Mouse (Mus musculus) neural tube, embryonic 15.5 days (tissue): ENCODE measurements around the gene Mdn1. TPM values are rescaled to one million over a fixed set of nuclear protein-coding genes. Genes with fewer than 3 reads are reported as not detected.

Experiments used
- ATAC-seq: fragments of 200-750 bp; cut with Nextera tagmentation; 2 replicates; pipeline ENCODE4 v1.8.0; 2017; ENCODE audit warnings: mild to moderate bottlenecking, moderate TSS enrichment, moderate library complexity; ENCODE audit not compliant: low FRiP score
- H3K27ac ChIP-seq: fragments of 300-500 bp; sonication (generic); replicated peaks from 2 replicates; pipeline ENCODE4 v1.5.1; 2015; ENCODE audit warnings: mild to moderate bottlenecking, inconsistent platforms
- H3K27me3 ChIP-seq: fragments of 300-500 bp; sonication (generic); replicated peaks from 2 replicates; pipeline ENCODE4 v1.6.1; 2015; ENCODE audit warnings: inconsistent platforms
- H3K36me3 ChIP-seq: fragments of 300-500 bp; sonication (generic); 2 replicates; pipeline ENCODE4 v1.6.1; 2015; ENCODE audit warnings: inconsistent platforms
- H3K4me1 ChIP-seq: fragments of 300-500 bp; sonication (generic); 2 replicates; pipeline ENCODE4 v1.6.1; 2015; ENCODE audit warnings: inconsistent platforms
- H3K4me2 ChIP-seq: fragments of 300-500 bp; sonication (generic); 2 replicates; pipeline ENCODE4 v1.6.1; 2015; ENCODE audit warnings: inconsistent platforms, mild to moderate bottlenecking, moderate library complexity
- H3K4me3 ChIP-seq: fragments of 300-500 bp; sonication (generic); replicated peaks from 2 replicates; pipeline ENCODE4 v1.5.1; 2015; ENCODE audit warnings: mild to moderate bottlenecking, inconsistent platforms
- H3K9ac ChIP-seq: fragments of 300-500 bp; sonication (generic); replicated peaks from 2 replicates; pipeline ENCODE4 v1.6.1; 2015; ENCODE audit warnings: mild to moderate bottlenecking, inconsistent platforms
- H3K9me3 ChIP-seq: fragments of 300-500 bp; sonication (generic); replicated peaks from 2 replicates; pipeline ENCODE4 v1.6.1; 2016; ENCODE audit warnings: inconsistent platforms
- WGBS: fragments of 180-500 bp; shearing (Covaris S2); methylation state at CpG from one replicate; pipeline ENCODE4 v1.1.7; 2015; ENCODE audit warnings: mixed read lengths; 5-methylcytosine and 5-hydroxymethylcytosine counted together
- polyA plus RNA-seq: library from polyadenylated mRNA; unstranded; fragments of >200 nt; fragmentation: Nextera tagmentation; extraction: Ambion mirVana; gene quantifications from 2 replicates; pipeline ENCODE4 v1.2.1, GENCODE M21; 2015

Mdn1 gene
- polyA plus RNA-seq, 1 experiment from 2014 or later: 18.3 TPM

GRCm38 (mm10) chr4:32798976-32799375 lies 142.1 kb downstream of the Mdn1 start:
- Histone ChIP-seq H3K4me2 (no peak overlapping the region), H3K27ac (no peak overlapping the region), H3K9me3 (no peaks in the 10 kb centered on the region), H3K9ac (no peak overlapping the region), H3K27me3 (no peaks in the 10 kb centered on the region), H3K4me3 (no peak overlapping the region), H3K36me3 (no peaks in the 10 kb centered on the region), H3K4me1 (peaks cover 12% of the 10 kb centered on the region)
- ATAC-seq: no peak
- 91% methylated on average over 4 of the region's 4 CpGs for WGBS

- H3K27ac ChIP-seq: peak within 1 kb of the TSS; percentile 98
- H3K9me3 ChIP-seq: no peaks in the 10 kb centered on the region
- H3K36me3 ChIP-seq: no peaks in the 10 kb centered on the region
- H3K4me3 ChIP-seq: peak within 1 kb of the TSS; percentile 67
- WGBS: under 1% methylated on average over 53 of the region's 53 CpGs
- ATAC-seq: peak; percentile 96
- H3K4me1 ChIP-seq: peaks cover 12% of the 10 kb centered on the region
- H3K9ac ChIP-seq: peak within 1 kb of the TSS; percentile 74
- H3K4me2 ChIP-seq: peak within 1 kb of the TSS; percentile 73
- H3K27me3 ChIP-seq: no peaks in the 10 kb centered on the region
Measured at GRCm38 (mm10) chr4:32799966-32800576, 143.2 kb downstream of the Mdn1 start, which contains the start of gene Lyrm2. Lyrm2 (plus strand) TSS chr4:32800253.

- ATAC-seq: peak; percentile 37
- H3K4me3 ChIP-seq: peak overlapping the region; percentile 67
- 8% methylated on average over 9 of the region's 9 CpGs for WGBS
- H3K27ac ChIP-seq: peak overlapping the region; percentile 98
- H3K36me3 ChIP-seq: peaks cover 2% of the 10 kb centered on the region; the same call in 1 of the 2 replicates
- H3K9ac ChIP-seq: peak overlapping the region; percentile 74
- no peaks in the 10 kb centered on the region for H3K27me3 ChIP-seq
- H3K9me3 ChIP-seq: no peaks in the 10 kb centered on the region
- H3K4me2 ChIP-seq: peak overlapping the region; percentile 73
- peaks cover 12% of the 10 kb centered on the region for H3K4me1 ChIP-seq
Measured at GRCm38 (mm10) chr4:32800577-32801170, 143.8 kb downstream of the Mdn1 start.

GRCm38 (mm10) chr4:32817478-32817877 lies 160.6 kb downstream of the Mdn1 start:
- WGBS: 75% methylated on average over 5 of the region's 5 CpGs
- Histone ChIP-seq H3K9ac (no peak overlapping the region), H3K4me2 (no peak overlapping the region), H3K4me3 (no peak overlapping the region), H3K36me3 (peaks cover 10% of the 10 kb centered on the region; the same call in 1 of the 2 replicates), H3K27ac (no peak overlapping the region), H3K9me3 (no peaks in the 10 kb centered on the region), H3K4me1 (no peaks in the 10 kb centered on the region), H3K27me3 (no peaks in the 10 kb centered on the region)
- ATAC-seq: no peak

- WGBS: 97% methylated on average over 3 of the region's 3 CpGs
Measured at GRCm38 (mm10) chr4:32820676-32821075, 163.8 kb downstream of the Mdn1 start.

GRCm38 (mm10) chr4:32824254-32824653 lies 167.3 kb downstream of the Mdn1 start:
- H3K9ac ChIP-seq: no peak overlapping the region
- H3K4me1 ChIP-seq: peaks cover 11% of the 10 kb centered on the region
- ATAC-seq: no peak
- H3K27ac ChIP-seq: no peak overlapping the region
- H3K9me3 ChIP-seq: no peaks in the 10 kb centered on the region
- WGBS: 61% methylated on average over 8 of the region's 8 CpGs
- no peaks in the 10 kb centered on the region for H3K27me3 ChIP-seq
- no peak overlapping the region for H3K4me2 ChIP-seq
- peaks cover under 1% of the 10 kb centered on the region; the same call in 1 of the 2 replicates for H3K36me3 ChIP-seq
- no peak overlapping the region for H3K4me3 ChIP-seq

More at GRCm38 (mm10) chr4:32820676-32821075, 163.8 kb downstream of the Mdn1 start:
- Histone ChIP-seq H3K27me3 (no peaks in the 10 kb centered on the region), H3K36me3 (peaks cover 4% of the 10 kb centered on the region; the same call in 1 of the 2 replicates), H3K9me3 (no peaks in the 10 kb centered on the region), H3K9ac (no peak overlapping the region), H3K4me1 (no peaks in the 10 kb centered on the region), H3K4me2 (no peak overlapping the region), H3K27ac (no peak overlapping the region), H3K4me3 (no peak overlapping the region)
- no peak for ATAC-seq

Other genes starting within 250 kb of the Mdn1 start
- gene Gja10, start 54.4 kb upstream of the Mdn1 start, polyA plus RNA-seq: not detected in 2 replicates
- gene Casp8ap2, start 41.7 kb upstream of the Mdn1 start, polyA plus RNA-seq: 38.9 and 45.2 TPM in 2 replicates
- gene Lyrm2, start 143.1 kb downstream of the Mdn1 start, polyA plus RNA-seq: 106 and 120 TPM in 2 replicates